Mouse (Mus musculus) cerebellum, adult 9-10 months (tissue): ENCODE data around the gene Cgref1.

Source experiments
- DNase-seq: peaks from one replicate; pipeline ENCODE4 v3.0.0; 2022

Cgref1 gene

GRCm38 (mm10) chr5:30916841-30917240 lies 28.6 kb downstream of the Cgref1 start:
- DNase-seq: peak; percentile 44

- DNase-seq: peak; percentile 95
Measured at GRCm38 (mm10) chr5:30915974-30916433, 29.4 kb downstream of the Cgref1 start.

- DNase-seq: no peak
Measured at GRCm38 (mm10) chr5:30915456-30915855, 29.9 kb downstream of the Cgref1 start.

GRCm38 (mm10) chr5:30914849-30915248 lies 30.5 kb downstream of the Cgref1 start:
- DNase-seq: no peak

GRCm38 (mm10) chr5:30914101-30914635 lies 31.2 kb downstream of the Cgref1 start:
- no peak for DNase-seq

GRCm38 (mm10) chr5:30913060-30913841 lies 32.1 kb downstream of the Cgref1 start, which contains the start of gene Emilin1:
Gene Emilin1 (plus strand): TSS chr5:30913402.
- DNase-seq: no peak

- DNase-seq: no peak
Measured at GRCm38 (mm10) chr5:30912156-30912555, 33.2 kb downstream of the Cgref1 start.

- DNase-seq: no peak
Measured at GRCm38 (mm10) chr5:30910481-30910880, 34.9 kb downstream of the Cgref1 start.

GRCm38 (mm10) chr5:30909863-30910262 lies 35.5 kb downstream of the Cgref1 start:
- no peak for DNase-seq

- no peak for DNase-seq
Measured at GRCm38 (mm10) chr5:30909300-30909659, 36.1 kb downstream of the Cgref1 start.

- no peak for DNase-seq
Measured at GRCm38 (mm10) chr5:30908426-30909299, 36.7 kb downstream of the Cgref1 start.

- DNase-seq: peak; percentile 91
Measured at GRCm38 (mm10) chr5:30907413-30908059, 37.9 kb downstream of the Cgref1 start, which contains the start of gene Ost4. Gene Ost4 (minus strand): TSS chr5:30907788.

GRCm38 (mm10) chr5:30901860-30902259 lies 43.5 kb downstream of the Cgref1 start:
- DNase-seq: no peak

GRCm38 (mm10) chr5:30890375-30890774 lies 55.0 kb downstream of the Cgref1 start:
- DNase-seq: no peak

GRCm38 (mm10) chr5:30889088-30889754 lies 56.2 kb downstream of the Cgref1 start:
- DNase-seq: no peak

GRCm38 (mm10) chr5:30888337-30889087 lies 56.9 kb downstream of the Cgref1 start, which contains the start of gene Agbl5:
Gene Agbl5 (plus strand): TSS chr5:30888694.
- DNase-seq: peak; percentile 96

- peak; percentile 95 for DNase-seq
Measured at GRCm38 (mm10) chr5:30887858-30888336, 57.5 kb downstream of the Cgref1 start.

- peak; percentile 87 for DNase-seq
Measured at GRCm38 (mm10) chr5:30887331-30887761, 58.0 kb downstream of the Cgref1 start.

- DNase-seq: no peak
Measured at GRCm38 (mm10) chr5:30886731-30887130, 58.7 kb downstream of the Cgref1 start.

- no peak for DNase-seq
Measured at GRCm38 (mm10) chr5:30886209-30886608, 59.2 kb downstream of the Cgref1 start.
